Mouse (Mus musculus) brain, adult 2 months (tissue): ENCODE results near the gene Cep152.
A peak's percentile ranks its signal among the peaks of the same experiment; 100 is the strongest.

ENCODE experiments used
- DNase-seq: peaks from one replicate; pipeline ENCODE4 v3.0.0; 2011; ENCODE audit warnings: low read depth, low spot score

The Cep152 gene

DNA sequence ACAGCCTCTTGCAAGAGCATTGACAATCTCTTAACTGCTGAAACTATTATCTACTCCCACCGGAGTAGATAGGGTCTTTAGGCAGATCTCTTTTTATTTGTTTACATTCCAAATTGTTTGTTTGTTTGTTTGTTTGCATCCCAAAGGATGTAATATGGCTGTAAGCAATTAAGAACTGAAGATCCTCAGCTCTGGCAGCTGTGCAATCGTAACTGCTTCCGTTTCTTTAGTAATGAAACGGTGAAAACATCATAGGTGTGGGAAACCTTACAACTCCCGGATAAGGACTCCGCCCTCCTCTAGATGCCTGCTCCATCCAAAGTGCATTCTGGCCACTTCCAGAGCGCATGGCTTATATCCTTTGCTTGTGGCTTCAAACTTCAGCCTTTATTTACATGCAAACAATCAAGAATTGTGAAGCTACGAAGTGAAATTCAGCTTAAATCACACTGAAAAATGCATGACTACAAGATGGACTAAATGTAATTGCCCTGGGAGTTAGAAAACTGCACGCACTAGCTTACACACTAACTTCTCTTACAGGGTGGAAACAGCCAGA lies 707 bp downstream of the Cep152 start:
- DNase-seq, result no peak

DNA sequence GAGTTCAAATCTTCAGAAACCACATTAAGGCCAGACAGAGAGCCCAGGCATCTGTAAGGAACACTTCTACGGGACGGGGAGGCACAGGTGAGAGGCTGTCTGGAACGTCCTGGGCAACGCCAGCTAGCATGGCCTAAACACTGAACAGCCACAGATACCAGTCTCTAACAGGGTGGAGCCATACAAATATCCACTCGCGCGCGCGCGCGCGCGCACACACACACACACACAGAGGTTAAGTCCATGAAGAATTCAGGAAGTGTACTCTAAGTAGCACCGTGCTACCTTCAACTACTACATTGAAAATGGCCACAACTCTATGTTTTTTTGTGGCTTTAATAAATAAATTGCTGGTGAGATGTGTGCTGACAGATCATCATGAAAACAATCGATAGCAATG lies 1.7 kb downstream of the Cep152 start:
- DNase-seq, result no peak

GRCm38 (mm10) chr2:125620213-125620907 lies 4.6 kb downstream of the Cep152 start:
- no peak for DNase-seq

DNA sequence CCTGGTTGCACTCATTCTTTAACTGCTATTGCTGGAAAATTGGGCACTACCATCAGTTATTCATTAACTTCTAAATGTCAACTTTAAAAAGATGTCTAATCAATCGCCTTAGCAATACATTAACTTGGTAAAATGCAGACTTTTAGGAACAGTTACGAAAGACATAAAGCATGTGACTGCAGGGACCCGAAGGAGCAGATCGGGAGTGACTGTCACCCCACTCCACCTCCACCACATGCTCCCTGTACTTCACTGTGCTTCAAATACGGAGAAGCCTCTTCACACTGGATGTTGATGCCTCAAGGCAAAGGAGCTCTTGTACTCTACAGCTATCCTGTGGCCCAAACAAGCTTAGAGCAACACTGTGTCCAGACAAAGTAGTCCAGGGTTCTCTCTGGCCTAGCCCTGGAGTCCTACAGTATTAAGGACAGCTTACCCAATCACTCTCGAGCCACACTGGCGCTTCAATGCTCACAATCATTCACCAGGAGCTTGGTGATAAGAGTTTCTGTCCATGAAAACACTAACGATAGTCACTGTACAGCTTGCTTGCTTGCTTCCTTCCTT lies 9.0 kb downstream of the Cep152 start:
- no peak for DNase-seq

- no peak for DNase-seq
Observed at GRCm38 (mm10) chr2:125615440-125615839, 9.5 kb downstream of the Cep152 start.

DNA sequence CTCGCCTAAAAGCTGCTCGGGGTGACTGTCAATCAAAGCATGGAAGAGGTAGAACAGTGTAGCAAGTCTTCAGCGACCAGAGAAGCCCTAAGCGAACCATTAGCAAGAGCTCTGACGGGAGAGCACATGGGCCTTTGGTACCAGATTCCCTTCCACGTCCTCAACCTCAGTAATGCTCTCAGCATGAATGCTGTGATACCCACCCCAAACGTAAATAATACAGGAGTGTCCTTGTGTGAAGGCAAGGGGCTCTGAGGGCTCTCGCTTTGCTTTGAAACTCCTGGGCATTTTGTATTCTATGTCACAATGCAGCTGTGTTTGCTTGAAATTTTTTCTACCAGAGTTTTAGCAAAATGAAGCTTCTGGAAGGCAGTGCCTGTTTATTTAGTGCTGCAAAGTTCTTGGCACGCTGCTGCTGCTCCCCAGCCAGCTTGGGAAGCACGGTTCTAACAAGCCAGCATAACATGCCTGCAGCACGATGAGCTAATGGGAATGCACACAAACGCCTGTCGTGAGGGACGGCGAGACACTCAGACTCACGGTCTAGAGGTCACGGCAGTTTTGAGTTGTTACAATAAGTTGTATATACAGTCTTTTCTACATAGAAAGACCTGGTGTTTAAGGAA lies 18.6 kb downstream of the Cep152 start:
- peak; percentile 61 for DNase-seq

DNA sequence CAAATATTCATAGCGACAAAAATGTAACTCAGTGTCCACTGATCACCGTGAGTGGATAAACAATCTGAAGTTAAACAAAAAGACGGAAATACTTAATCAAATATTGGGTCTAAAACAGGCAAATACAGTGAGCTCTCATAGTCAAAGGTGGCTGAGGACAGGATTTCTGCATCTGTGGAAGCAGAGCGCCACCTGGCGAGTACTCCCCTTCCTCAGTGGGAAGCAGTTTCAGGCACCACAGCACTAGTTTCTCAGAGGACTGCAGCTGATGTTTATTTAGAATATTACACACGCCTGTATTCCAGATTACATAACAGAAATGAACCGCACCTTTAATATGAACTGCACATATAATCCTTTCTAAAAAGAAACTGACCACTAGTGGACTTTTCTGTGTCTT lies 20.3 kb downstream of the Cep152 start:
- peak; percentile 67 for DNase-seq

DNA sequence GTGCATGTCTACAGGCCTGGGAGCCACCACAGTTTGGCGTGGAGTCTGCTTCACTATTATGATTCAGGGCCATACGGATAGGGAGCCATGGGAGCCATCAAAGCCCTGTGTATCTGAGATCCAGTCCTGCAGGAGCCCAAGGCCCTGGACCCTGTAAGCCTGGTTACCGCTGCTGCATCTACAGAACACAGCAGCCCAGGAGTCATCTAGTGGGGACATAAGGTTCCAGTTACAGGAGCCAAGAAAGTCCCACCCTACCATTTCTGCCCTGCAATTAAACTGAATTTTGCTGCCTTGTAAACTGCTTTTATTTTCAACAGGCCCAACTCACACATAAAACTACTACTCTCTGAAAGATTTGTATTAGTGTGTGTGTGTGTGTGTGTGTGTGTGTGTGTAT lies 21.9 kb downstream of the Cep152 start:
- DNase-seq, result no peak

GRCm38 (mm10) chr2:125598958-125599357 lies 26.0 kb downstream of the Cep152 start:
- peak; percentile 17 for DNase-seq

DNA sequence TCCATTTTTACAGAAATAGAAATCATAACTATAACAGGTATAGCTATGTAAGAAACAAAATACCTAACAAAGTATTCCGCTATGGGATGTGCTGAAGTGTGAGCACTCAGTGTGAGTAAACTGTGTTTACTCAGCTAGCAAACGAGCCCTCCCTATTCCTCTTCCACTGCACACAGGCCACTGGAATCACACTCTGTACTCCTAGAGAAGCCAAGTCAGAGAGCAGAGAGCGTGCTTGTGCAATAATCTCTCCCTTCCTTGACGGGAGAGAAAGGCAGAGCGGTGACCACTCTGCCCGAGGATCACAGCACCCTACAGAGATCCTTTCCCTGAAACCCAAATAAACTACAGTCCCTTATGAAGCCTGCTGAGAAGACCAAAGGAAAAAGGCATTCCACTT lies 26.7 kb downstream of the Cep152 start:
- DNase-seq, result no peak

DNA sequence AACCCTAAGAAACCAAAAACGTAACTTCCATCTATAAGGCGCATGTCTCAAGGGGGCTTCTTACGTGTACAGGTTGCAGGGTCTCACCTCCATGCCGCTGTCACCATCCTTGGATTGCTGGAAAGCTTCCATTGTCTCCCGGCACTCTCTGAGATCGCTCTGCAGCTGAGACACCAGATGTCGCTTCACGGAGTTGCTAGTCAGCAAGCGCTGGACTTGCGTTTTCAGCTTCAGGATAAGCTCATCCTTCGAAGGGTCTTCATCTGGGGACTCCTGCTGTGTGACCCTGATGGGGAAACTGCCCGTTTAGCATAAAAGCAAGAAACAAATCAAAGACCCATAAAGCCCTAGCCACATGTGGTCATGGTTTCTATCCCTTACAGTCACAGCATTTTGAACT lies 30.1 kb downstream of the Cep152 start:
- no peak for DNase-seq

DNA sequence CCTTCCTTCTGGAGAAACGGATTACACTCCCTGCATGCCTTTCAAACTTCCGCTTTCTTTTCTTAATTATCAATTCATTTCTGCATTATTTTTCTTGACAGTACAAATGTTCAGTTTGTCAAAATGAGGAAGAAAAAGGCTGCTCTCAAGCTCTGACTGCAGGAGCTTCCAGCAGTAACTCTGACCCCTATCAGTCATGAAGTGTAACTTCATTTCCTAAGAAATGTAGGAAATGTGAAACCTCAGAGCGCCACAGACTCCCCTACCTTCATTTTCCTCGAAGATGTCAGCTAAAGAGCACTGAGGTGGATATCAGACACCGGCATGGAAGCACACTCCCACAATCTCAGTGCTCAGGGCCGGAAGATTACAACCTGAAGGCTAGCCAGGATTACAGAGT lies 30.8 kb downstream of the Cep152 start:
- DNase-seq, result no peak

- DNase-seq, result no peak
Observed at GRCm38 (mm10) chr2:125591895-125592294, 33.0 kb downstream of the Cep152 start.

DNA sequence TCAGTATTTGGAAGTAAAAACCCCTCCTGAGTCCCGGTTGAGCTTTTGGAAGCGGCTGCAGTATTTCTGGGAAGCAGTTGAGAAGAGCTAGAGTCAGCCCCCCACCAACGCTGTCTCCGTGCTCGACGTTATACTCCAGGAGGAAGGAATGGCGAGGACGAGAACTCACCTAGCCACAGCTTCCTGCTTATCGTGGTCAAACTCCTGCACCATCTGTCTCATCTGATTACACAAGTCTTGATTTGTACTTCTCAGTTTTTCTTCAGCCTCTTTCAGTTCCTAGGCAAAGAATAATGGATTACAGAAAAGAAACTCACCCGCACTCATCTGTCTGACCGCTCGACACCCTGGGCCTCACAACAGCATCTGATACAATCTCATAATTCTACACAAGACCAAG lies 35.6 kb downstream of the Cep152 start:
- DNase-seq, result no peak

DNA sequence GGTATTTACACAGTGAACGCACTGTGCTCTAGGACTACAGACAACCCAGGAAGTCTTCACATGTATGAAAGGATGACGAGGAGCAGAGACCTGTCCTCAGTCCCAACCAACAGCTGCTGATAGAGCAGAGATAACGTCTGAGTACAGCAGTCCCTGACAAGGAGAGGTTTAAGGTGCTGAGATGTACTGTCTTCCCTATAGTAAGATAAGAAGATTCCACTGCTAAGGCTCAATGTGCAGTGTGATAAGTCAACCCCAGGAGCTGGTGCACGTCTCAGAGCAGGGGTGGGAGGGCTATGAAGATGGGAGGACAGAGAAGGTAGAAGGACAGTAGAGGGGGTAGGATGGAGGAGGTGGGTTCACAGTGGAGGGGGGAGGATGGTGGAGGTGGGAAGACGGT lies 43.8 kb downstream of the Cep152 start:
- DNase-seq, result no peak

GRCm38 (mm10) chr2:125577670-125578069 lies 47.2 kb downstream of the Cep152 start:
- DNase-seq, result no peak

GRCm38 (mm10) chr2:125576498-125576897 lies 48.4 kb downstream of the Cep152 start:
- DNase-seq, result no peak

- DNase-seq, result peak; percentile 48
Observed at GRCm38 (mm10) chr2:125575766-125576165, 49.1 kb downstream of the Cep152 start.

DNA sequence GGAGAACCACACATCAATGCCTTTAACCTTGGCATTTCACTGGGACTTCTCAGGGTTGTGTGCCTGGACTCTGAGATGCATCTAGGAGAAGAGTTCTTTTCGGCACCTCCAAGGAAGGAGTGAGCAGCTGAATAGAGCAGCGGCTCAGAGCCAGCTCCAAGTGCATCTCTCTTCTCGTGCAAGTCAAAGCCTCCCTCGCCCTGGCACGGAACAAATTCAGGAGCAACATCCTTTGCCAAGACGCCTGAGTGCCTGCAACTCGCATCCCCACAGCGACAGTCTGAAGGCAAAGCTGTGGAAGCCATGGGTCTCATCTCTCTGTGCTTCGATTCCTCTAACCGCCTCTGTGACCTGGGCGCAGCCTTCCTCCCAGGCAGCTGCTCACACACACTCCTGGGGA lies 61.0 kb downstream of the Cep152 start:
- peak; percentile 60 for DNase-seq

DNA sequence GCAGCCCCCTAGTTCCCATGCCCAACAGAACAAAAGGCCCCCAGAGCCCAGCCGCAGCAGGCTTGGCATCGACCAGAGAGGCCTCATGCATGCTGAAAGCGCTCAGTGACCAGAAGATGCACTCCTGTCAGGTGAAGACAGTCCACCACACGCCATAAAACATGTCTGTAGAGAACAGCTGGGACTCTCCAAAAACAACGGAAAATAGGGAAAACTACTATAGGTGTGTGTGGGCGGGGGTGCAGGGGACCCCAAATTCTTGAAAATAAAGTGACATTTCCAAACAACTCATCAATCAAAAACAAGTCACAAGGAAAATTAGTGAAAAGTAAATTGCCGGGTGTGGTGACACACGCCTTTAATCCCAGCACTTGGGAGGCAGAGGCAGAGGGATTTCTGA lies 62.5 kb downstream of the Cep152 start:
- no peak for DNase-seq

GRCm38 (mm10) chr2:125560037-125560436 lies 64.9 kb downstream of the Cep152 start:
- DNase-seq, result no peak

DNA sequence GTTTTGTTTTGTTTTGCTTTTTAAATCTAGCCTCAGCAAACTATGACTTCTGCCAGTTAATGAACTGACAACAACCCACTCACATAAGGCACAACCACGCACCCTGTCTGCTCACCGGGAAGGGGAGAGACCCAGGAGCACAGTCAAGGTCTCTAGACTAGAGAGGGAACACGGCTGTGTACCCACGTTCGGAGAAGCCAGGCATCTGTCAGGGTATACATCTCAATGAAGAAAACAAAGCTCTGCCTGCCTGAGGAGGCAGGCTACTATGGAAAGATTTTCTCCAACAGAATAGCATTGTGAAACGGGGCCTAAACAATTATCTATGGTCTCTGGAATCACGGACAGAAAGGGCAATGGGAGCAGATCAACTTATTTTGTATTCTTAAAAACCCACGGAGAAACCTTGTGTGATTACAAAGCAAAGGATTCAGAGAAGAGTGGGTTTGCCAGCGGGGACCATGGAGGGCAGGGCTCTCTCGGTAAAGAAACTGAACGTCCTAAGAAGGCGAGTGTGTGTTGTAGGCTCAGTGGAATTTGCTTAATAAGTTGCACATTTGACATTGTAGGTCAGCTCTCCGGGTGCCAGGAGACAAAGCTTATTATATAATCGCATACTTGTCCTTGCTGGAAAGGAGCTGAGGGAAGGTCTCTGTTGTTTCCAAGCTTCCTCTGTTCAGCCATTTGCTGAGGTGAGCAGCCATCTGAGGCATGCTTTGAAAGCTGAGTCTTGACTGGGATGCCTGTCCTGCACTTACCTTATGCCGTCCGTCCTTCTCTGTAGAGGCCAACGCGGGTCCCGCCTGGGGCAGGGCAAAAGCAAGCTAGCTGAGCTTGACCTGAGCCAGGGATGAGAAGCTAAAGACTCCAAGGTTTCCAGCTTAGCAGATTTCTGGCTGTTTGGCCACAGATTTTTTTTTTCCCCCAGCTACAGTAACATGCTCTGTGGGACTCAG lies 66.0 kb downstream of the Cep152 start:
- DNase-seq, result peak; percentile 10
